Mouse (Mus musculus) R1 (cell line): Measurements from ENCODE around the gene Olfr837.
A peak's percentile ranks its signal among the peaks of the same experiment; 100 is the strongest.

Experiments
- DNase-seq: peaks from one replicate; pipeline ENCODE4 v3.0.0-alpha.2; 2018; ENCODE audit warnings: low read depth, low spot score

Gene Olfr837

DNA sequence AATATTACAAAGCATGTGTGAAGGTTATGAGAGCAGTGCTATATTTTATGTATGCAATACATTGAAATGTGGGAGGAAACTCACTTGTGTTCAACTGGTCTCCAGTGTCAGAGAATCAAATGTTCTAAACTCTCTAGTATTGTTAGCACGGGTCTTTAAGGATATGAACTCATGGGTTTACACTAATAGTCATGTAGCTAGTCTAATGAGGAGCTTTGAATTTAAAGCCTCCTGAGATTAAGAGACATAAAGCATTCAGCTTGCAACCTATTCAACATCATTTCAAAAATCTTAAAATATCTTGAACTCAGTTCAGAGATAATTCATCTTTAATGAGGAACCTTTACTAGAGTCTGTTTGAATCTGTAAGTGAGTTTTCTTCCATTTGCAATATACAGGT, at the start of gene Olfr837:
Gene Olfr837, plus strand, starts transcription at position 301 of the 400 bp plus-strand sequence.
- DNase-seq, result no peak

DNA sequence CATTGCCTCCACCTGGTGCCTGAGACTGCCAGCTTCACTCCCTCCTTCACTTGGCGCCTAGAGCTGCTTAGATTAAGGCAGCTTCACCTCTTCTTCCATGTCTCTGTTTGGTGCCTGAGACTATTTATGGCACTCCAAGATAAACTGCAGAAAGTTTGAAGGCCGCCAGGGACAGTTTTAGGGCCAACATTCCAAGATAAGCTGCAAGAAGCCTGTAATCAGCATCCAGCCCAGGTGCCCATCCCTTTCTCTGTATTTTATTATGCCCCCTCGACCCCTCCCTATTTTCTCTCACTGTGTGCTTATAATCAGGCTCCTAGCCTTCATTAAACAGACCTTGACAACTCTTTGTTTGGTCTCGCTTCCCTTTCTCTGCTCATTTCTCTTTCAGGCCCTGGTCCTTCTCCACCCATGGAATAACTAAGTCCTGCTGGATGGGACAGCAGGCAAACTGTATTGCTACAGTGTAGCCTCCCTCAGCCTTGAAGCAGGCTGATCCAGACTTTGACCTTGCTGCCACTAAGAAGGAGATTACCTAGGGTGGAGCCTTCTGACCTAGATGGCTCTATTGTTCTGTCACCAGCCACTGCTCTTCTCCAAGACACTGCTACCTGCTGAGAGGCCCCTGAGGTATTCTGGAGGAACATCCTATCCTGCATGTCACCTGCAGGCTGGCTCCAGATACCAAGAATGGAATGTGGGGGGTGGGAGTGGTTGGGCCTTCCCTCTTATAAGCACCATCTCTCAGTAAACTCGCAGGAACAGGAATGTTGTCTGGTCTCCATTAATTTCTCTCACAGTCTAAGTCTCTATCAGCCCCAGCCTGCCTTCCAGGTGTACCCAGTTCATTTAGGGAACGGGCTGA, 43.0 kb upstream of the Olfr837 start:
- DNase-seq, result peak; percentile 97

DNA sequence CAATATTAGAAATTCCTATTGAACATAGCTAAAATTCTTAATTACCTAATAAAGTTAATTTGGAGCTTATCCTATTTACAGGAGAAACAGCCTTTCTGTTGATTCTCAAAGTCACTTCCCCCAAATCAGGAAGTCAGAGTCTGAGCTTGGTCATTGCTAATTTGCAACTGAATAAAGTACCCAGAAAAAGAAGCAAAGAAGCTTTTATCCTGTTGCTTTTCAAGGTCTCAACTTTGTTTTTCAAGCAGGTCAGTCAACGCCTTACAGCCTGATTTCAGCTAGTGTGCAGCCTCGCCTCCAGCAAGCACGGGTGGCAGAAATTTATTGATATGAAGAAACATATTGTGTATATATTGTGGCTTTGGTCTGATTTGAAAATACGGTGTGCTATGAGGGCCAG, 38.8 kb upstream of the Olfr837 start:
- DNase-seq, result peak; percentile 84

DNA sequence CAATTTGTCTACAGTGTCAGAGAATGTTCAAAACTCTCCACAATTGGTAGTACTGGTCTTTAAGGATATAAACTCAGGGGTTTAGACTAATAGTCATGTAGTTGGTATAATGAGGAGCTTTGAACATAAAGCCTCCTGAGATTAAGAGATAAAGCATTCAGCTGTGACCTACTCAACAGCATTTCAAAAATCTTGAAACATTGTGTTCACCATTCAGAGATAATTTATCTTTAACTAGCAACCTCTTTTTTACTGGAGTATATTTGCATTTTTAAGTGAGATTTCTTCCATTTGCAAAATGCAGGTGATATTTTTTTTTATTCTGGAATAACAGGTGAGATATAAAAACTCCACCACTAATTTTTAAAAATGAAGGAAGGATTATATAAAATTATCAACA, 16.0 kb upstream of the Olfr837 start, which contains the start of gene Olfr836:
Gene Olfr836, plus strand, starts transcription at position 301 of the 400 bp plus-strand sequence.
- no peak for DNase-seq

DNA sequence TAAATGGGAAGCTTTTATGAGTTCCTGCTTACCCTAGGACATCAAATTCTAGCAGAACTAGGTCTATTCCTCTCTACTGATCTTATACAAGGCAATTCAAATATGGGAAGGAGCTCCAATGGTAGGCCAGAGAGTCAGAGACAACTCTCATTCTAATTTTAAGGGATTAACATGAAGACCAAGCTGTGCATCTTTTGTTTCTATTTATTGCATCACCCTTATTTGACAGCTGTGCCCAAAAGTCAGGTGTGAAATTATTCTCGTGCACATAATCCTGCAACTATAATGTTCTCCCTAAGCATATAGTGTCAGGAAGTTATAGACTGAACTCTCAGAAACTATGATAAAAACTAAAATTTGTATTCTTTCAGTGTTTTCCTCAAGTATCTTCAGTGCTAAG, 41.1 kb downstream of the Olfr837 start, which contains the start of gene Olfr839-ps1:
Gene Olfr839-ps1, minus strand, starts transcription at position 101 of the 400 bp plus-strand sequence.
- no peak for DNase-seq
